Mouse (Mus musculus) C2C12 (cell line): ENCODE results near the gene Xkr7. TPM values are rescaled to one million over a fixed set of nuclear protein-coding genes. Genes with fewer than 3 reads are reported as not detected.

Experiments used
- H3K27me3 ChIP-seq: one replicate; pipeline ENCODE4 v1.6.1; 2011; ENCODE audit not compliant: control insufficient read depth, insufficient read depth, insufficient read length
- H3K36me3 ChIP-seq: one replicate; pipeline ENCODE4 v1.6.1; 2011; ENCODE audit not compliant: control insufficient read depth, insufficient read depth
- H3K4me3 ChIP-seq: one replicate; pipeline ENCODE4 v1.5.1; 2011; ENCODE audit warnings: mild to moderate bottlenecking, control low read depth; ENCODE audit not compliant: poor library complexity, insufficient read depth, severe bottlenecking
- H3K79me2 ChIP-seq: one replicate; pipeline ENCODE4 v1.6.1; 2011; ENCODE audit not compliant: control insufficient read depth, insufficient read depth
- H3K79me3 ChIP-seq: one replicate; pipeline ENCODE4 v1.6.1; 2011; ENCODE audit warnings: low read depth, control low read depth
- H3ac ChIP-seq: one replicate; pipeline ENCODE3; 2011; ENCODE audit warnings: low read depth; ENCODE audit not compliant: control insufficient read depth, insufficient read length
- CEBPB ChIP-seq: IDR thresholded peaks from one replicate; pipeline ENCODE4 v1.6.1; 2011; ENCODE audit warnings: low read depth, mild to moderate bottlenecking, control low read depth, moderate library complexity
- CTCF ChIP-seq: IDR thresholded peaks from one replicate; pipeline ENCODE4 v1.5.1; 2011; ENCODE audit not compliant: control insufficient read depth, insufficient read depth, insufficient read length
- FOSL1 ChIP-seq: IDR thresholded peaks from one replicate; pipeline ENCODE4 v1.8.0; 2011; ENCODE audit warnings: mild to moderate bottlenecking, low read length; ENCODE audit not compliant: poor library complexity, insufficient read depth, severe bottlenecking
- MAX ChIP-seq: IDR thresholded peaks from one replicate; pipeline ENCODE4 v1.6.1; 2011; ENCODE audit warnings: mild to moderate bottlenecking, control low read depth
- MYOD1 ChIP-seq: IDR thresholded peaks from one replicate; pipeline ENCODE4 v1.6.1; 2011; ENCODE audit warnings: low read depth; ENCODE audit not compliant: control insufficient read depth, insufficient read length
- MYOG ChIP-seq: IDR thresholded peaks from one replicate; pipeline ENCODE4 v1.6.1; 2011; ENCODE audit not compliant: control insufficient read depth, insufficient read length; ENCODE audit errors: extremely low read depth
- USF1 ChIP-seq: IDR thresholded peaks from one replicate; pipeline ENCODE4 v1.6.1; 2011; ENCODE audit warnings: low read depth, mild to moderate bottlenecking, control low read depth, moderate library complexity
- polyA plus RNA-seq: library from polyadenylated mRNA; unstranded; fragments of >200 nt; fragmentation: generic; extraction: Trizol; gene quantifications from one replicate; pipeline ENCODE4 v1.2.1, GENCODE M21; 2012; ENCODE audit warnings: missing spikeins

Xkr7 gene
- polyA plus RNA-seq, 1 experiment, result not detected

GRCm38 (mm10) chr2:153043886-153044285, 12.2 kb downstream of the Xkr7 start:
- Histone ChIP-seq H3K36me3 (no peaks in the 10 kb centered on the region), H3K27me3 (peaks cover 43% of the 10 kb centered on the region), H3K4me3 (no peak overlapping the region), H3K79me2 (no peaks in the 10 kb centered on the region), H3K79me3 (no peaks in the 10 kb centered on the region), H3ac (no peak overlapping the region)
- TF ChIP-seq MYOG (no peak), USF1 (no peak)

DNA sequence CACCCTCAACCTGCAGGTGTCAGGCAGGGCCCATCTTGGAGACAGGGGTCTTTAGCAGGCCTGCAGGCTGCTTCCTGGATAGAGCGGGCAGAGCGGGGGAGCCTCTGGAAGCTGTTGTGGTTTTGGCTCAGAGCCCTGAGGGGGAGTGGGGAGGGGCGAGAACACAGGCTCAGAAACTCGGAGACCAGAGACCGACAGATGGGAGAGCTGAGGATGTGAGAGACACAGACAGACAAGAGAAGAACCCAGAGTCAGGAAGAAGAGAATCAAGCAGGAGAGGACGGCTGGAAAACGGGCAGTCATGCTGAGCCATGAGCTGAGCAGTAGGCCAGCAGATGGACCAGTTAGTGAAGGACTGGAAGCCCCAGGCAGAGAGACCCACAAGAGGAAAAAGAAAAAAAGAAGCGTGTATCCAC, 14.2 kb downstream of the Xkr7 start:
- Histone ChIP-seq H3ac (no peak overlapping the region), H3K79me2 (no peaks in the 10 kb centered on the region), H3K4me3 (no peak overlapping the region), H3K27me3 (peaks cover 55% of the 10 kb centered on the region), H3K79me3 (no peaks in the 10 kb centered on the region), H3K36me3 (no peaks in the 10 kb centered on the region)
- TF ChIP-seq USF1 (no peak), MYOD1 (no peak), MAX (no peak), FOSL1 (no peak), CEBPB (no peak), MYOG (no peak), CTCF (no peak)

- Histone ChIP-seq H3K79me3 (no peaks in the 10 kb centered on the region), H3K79me2 (no peaks in the 10 kb centered on the region), H3ac (no peak overlapping the region), H3K36me3 (no peaks in the 10 kb centered on the region), H3K4me3 (no peak overlapping the region), H3K27me3 (peaks cover 61% of the 10 kb centered on the region)
- TF ChIP-seq FOSL1 (no peak), CTCF (peak; percentile 3), MYOD1 (no peak), MAX (no peak)
Observed at GRCm38 (mm10) chr2:153047828-153048465, 16.3 kb downstream of the Xkr7 start.

DNA sequence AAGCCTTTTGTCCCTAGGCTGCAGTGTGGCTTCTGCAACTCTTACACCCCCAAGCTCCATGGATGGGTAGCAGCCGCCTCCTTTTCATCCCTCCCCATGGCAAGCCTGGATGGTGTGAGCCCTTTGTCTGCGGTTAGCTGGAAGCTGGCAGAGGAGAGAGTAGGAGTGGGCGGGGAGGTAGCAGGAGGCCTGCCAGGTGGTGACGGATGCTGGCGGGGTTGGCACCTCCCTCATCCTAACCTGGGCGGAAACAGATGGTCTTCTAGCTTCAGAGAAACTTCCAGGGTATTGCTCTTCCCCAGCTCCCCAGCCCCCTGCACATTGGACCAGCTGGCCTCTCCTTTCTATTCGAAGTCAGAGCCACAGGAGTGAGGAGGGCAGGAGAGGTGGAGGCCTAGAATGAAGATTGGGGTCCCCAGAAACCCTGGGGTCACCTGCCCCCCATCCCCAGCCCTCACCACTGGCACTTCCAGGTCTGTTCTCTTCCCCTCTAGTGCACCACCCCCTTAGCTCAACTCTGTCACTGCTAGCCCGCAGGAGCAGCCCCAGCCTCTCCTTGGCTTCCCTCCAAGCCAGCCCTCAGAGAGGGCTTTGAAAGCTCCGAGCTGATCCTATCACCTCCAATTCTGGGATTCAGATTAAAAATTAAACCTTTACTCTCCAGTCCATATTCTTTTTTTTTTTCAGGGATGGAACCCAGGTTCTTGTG, 17.8 kb downstream of the Xkr7 start:
- TF ChIP-seq USF1 (no peak), MYOG (no peak), MYOD1 (no peak), FOSL1 (no peak), CEBPB (no peak), MAX (no peak), CTCF (no peak)
- H3K79me3 ChIP-seq, result no peaks in the 10 kb centered on the region
- no peak overlapping the region for H3ac ChIP-seq
- no peaks in the 10 kb centered on the region for H3K36me3 ChIP-seq
- H3K27me3 ChIP-seq, result peaks cover 76% of the 10 kb centered on the region
- H3K79me2 ChIP-seq, result no peaks in the 10 kb centered on the region
- no peak overlapping the region for H3K4me3 ChIP-seq

- TF ChIP-seq CEBPB (no peak), MYOG (no peak), USF1 (no peak), FOSL1 (no peak), CTCF (no peak), MYOD1 (no peak), MAX (no peak)
- Histone ChIP-seq H3K79me3 (no peaks in the 10 kb centered on the region), H3K36me3 (no peaks in the 10 kb centered on the region), H3K4me3 (no peak overlapping the region), H3K79me2 (no peaks in the 10 kb centered on the region), H3K27me3 (peaks cover 81% of the 10 kb centered on the region), H3ac (no peak overlapping the region)
Observed at GRCm38 (mm10) chr2:153049997-153050358, 18.3 kb downstream of the Xkr7 start.

DNA sequence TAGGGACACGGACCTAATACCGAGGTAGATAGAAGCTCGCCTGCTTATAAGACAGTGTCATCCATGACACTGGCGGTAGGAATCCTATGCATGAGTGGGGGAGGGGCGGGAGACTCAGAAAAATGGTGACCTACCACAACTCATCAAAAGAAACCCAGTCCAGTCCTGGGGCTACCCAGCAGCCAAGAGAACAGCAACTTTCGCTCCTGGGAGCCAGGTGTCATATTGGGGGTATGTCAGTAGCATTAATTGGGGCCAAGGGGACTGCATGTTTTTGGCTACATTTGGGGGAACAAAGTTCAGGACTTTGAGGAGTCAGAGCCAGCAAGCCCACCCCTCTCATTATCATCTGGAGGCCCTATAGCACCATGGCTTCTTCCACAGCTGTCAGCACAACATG, 19.4 kb downstream of the Xkr7 start:
- Histone ChIP-seq H3K27me3 (peaks cover 75% of the 10 kb centered on the region), H3ac (no peak overlapping the region), H3K4me3 (no peak overlapping the region), H3K79me3 (no peaks in the 10 kb centered on the region), H3K79me2 (no peaks in the 10 kb centered on the region), H3K36me3 (no peaks in the 10 kb centered on the region)
- TF ChIP-seq CEBPB (no peak), MAX (no peak)
